Mouse (Mus musculus): ENCODE data around the gene Wdr46.
"Not testable (repeated sequence)": the region's sequence is repeated elsewhere in the genome, so short reads cannot be mapped to it uniquely, and the experiment has no call there.

The Wdr46 gene

DNA sequence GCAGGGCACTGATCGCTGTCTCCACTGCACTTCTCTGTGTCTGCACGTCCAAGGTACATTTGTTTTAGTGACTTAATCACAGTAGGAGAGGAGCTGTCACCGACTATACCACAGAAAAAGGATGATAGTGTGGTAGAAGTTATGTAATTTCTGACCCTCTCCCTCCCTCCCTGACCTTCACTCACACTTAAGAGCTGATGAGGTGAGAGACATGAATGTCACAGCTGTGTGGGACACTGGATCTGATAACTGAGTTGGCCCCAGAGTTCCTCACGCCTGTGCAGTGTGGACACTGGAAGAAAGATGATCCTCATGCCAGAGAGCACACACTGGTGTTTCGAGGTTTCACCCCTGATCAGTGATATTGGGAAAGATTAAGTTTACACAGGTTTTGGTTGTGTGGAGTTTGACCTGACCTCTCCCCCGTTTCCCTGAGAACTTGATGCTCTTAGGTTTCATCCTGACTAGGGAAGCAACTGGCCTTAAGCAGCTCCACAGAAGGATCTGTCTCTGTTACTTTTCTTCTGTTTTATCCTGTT lies 39.1 kb downstream of the Wdr46 start:
- DNase-seq (ENCODE audit: low spot score in 2 of 2), result no peak

DNA sequence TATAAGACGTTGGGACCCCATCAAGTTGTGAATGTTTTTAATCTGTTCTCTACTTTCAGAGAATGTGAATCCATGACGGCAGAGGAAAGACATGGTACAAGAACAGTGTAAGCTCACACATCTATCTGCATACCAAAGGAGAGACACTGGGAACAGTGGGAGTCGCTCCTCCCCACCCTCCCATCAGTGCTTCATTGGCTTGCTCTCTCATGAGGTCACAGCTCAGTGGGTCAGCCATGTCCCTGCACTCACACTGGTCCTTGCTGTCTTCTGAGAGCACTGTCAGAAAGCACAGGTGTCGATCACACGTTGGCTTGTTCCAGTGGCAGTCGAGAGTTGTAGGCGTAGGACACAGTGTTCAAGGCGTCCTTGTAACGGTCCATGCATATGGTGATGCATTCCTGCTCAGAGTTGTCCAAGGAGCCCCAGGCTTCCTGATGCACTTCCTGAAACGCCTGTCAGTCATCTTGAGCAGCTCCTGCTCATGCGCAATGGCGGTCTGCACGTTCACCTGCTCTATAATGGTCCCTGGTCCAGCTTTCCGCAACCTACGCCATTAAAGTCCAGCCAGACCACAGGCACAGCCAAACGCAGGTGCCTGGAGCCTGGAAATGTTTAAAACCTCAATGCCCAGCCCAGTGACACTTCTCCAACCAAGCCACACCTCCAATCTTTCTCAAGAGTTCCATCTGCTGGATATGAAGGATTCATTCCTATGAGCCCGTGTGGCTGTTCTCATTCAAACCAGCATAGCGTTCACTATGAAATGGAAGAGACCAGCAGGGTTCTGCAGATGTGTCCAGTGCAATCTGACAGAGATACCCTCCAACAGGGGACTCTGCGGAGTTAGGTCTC lies 39.9 kb downstream of the Wdr46 start:
- DNase-seq (ENCODE audit: low spot score in 2 of 2), result no peak

DNA sequence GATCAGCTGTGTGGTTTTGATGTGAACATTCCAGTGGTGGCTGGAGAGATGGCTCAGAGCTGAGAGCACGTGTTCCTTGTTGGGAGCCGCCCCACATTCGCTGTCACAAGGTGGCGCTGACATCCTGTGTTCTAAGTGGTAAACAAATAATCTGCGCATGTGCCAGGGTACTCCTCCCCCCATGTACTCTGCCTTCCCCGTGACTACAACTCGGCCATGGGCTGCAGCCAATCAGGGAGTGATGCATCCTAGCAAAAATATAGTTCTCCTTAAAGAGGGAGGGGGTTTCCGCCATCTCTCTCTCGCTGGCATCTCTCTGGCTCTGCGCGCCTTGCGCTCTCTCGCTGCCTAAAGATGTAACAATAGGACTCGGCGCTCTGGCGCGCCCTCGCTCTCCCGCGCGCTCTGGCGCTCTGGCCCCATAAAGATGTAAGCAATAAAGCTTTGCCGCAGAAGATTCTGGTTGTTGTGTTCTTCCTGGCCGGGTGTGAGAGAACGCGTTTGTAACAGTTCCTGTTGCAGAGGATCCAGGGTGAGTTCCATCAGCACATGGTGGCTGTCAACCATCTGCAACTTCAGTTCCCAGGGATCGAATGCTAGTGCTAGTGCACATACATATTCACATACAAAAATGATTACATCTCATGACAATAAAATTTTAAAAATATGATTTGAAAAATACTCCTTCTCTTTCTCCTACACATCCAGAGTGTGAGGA lies 40.9 kb downstream of the Wdr46 start:
- DNase-seq (ENCODE audit: low spot score in 2 of 2), result peak; percentile 76 to 78

DNA sequence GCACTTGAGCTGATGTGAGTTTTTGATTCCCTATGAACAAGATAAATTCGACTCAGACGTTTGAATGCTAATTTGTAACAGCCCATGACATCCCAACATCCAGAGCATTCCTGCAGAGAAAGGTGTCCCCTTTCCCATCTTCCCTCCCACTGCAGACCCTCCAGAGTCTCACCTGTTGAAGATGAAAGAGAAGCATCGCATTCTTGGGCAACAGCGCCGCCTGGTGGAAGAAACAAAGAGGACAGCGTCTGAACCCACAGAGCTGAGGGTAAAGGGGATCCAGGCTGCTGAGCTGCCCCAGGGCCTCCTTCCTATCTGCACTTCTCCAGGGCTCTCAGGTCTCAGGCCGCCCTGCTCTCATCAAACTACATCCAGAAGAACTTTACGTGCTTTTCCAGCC lies 41.7 kb downstream of the Wdr46 start:
- not testable (repeated sequence) for DNase-seq (ENCODE audit: low spot score in 2 of 2)

DNA sequence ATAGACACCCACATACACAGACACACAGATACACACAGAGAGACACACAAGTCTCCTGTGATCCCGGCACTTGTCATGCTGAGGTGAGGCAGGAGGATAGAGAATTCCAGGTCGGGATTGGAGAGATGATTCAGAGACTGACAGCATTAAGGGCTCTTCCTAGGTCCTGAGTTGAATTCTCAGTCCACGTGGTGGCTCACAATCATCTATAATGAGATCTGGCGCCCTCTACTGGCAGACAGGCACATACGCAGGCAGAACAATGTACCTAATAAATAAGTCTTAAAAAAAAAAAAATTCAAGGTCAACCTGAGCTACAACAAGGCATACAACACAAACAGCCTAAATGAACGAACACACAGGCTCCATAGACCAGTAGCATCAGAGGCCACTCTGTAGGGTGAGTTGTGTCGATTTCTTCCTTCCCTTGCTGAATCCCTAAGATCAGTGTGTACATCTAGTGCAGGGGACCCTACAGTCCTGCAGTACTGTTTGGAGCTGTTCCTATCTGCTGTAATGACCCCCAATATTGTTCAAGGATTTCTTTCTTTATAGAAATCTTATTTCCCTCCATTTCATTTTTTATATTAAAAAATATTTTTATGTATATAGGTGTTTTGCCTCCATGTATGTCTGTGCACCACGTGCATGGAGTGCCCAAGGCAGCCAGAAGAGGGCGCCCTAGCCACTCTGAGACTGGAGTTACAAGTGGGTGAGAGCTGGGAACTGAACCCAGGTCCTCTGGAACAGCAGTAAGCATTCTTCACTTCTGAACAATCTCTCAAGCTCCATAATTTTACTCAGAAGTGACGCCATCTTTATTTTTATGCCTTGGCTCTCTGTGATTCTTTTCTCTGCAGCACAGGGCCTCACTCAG lies 51.6 kb downstream of the Wdr46 start:
- no peak for DNase-seq (ENCODE audit: low spot score in 2 of 2)

DNA sequence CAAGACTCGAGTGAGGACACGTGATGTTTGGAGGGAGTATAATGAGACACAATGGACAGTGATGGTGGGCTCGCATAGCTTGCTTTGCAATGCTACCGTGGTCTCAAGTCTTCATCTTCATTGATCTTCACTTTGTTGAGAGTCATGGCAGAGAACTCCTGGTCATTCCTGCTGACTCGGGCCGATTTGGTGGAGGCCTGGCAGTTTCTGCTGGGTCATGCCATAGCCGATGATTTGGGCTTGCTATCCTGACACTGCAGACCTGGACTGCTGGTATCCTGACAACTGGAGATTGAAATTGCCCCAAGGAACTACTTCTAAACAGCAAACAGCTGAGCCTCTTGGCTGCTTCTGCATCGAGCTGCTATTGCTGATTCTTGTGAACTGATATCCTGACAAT lies 54.5 kb downstream of the Wdr46 start:
- no peak for DNase-seq (ENCODE audit: low spot score in 2 of 2)

DNA sequence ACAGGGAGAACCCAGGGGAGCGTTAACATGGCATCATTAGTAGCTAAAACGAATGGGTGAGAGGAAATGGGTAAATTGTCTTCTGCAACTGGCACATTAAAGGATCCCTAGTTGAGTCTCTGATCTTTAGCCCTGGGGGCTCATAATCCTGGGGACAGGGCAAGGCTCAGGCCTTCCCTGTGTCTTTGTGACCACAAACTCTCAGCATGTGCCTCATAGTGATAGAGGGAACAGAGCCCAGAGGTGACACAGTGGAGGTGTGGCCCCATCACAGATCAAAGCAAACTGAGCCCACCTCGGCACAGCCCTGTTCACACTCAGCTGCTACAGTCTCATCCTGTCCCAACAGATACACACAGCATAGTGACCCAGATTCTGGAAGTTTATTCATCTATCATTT lies 55.2 kb downstream of the Wdr46 start:
- DNase-seq (ENCODE audit: low spot score in 2 of 2), result no peak

DNA sequence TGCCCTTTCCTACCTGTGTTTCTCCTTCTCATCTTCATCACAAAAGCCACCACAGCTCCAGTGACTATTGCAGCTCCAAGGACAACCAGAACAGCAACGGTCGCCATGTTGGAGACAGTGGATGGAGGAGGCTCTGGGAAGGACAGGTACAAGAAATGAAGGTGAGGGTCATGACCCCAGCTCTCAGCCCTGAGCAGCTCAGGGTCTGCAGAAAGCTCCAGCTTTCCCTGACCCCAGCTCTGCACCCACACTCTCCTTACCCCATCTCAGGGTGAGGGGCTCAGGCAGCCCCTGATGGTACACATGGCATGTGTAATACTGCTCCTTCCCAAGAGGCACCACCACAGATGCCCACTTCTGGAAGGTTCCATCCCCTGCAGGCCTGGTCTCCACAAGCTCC lies 56.6 kb downstream of the Wdr46 start:
- DNase-seq (ENCODE audit: low spot score in 2 of 2), result not testable (repeated sequence)

DNA sequence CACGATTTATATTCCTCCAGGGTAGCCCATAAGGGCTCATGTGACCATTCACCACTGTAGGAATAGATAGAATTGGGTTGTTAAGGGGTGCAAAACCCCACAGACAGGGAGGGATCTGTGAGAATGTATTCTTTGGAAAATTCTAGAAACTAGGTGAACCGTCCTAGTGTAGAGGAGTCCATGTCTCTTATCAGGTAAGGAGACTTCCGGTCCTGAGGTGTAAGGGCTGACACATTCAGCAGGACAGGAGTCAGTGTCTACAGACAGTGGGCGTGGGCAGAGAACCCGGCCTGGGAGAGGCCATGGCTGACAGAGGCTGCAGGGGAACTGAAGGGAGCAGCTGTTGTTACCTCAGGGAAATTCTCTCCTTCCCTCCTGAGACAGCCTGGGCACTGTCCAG lies 58.2 kb downstream of the Wdr46 start:
- DNase-seq (ENCODE audit: low spot score in 2 of 2), result not testable (repeated sequence)

Measured in urinary bladder, postnatal 4 days (tissue).